ENCODE assay signal across 18 mouse cellular contexts in genomic region chr9:65592721-65593120, GRCm38 (mm10). TPM values are rescaled to one million over a fixed set of nuclear protein-coding genes. Genes with fewer than 3 reads are reported as not detected.
"Had no signal": no experiment of that assay in that cellular context is flagged by ENCODE, and none has a peak within 500 bp of the region (broad histone marks: within the 10 kb centered on the region; RNA-seq: fewer than 3 reads in every experiment).

No protein-coding gene starts in this region.

- H3K27me3 ChIP-seq: neural tube, embryonic 12.5 days had no signal

- DNase-seq: lung, adult 18-20 months; lung, embryonic 14.5 days; lung, postnatal 10 days; lung, postnatal 4 days; midbrain, embryonic 14.5 days; retina, postnatal 1 day; right cerebral cortex, adult 18-20 months; right cerebral cortex, postnatal 25 days; right cerebral cortex, postnatal 4 days; spleen, adult 18-20 months; thymus, adult 18-20 months; thymus, postnatal 14 days; thymus, postnatal 36 days had no signal

- H3K9ac ChIP-seq: lung, embryonic 14.5 days; midbrain, embryonic 12.5 days; neural tube, embryonic 12.5 days had no signal

- H3K27ac ChIP-seq: midbrain, embryonic 10.5 days; midbrain, embryonic 12.5 days; neural tube, embryonic 12.5 days had no signal

- H3K4me2 ChIP-seq: lung, embryonic 14.5 days; midbrain, embryonic 12.5 days; neural tube, embryonic 12.5 days had no signal

- H3K4me3 ChIP-seq: midbrain, embryonic 10.5 days; midbrain, embryonic 12.5 days; neural tube, embryonic 12.5 days had no signal

- H3K9me3 ChIP-seq: midbrain, embryonic 10.5 days; midbrain, embryonic 12.5 days; neural tube, embryonic 12.5 days had no signal

RNA-seq across cellular contexts. Expression of gene Pif1, which starts 5.8 kb away (rescaled TPM):
- total RNA-seq: monocyte, adult 5-6 weeks; neutrophil, adult 5-6 weeks had no signal
